Mouse (Mus musculus): ENCODE measurements around the gene Cpsf4l.

DNA sequence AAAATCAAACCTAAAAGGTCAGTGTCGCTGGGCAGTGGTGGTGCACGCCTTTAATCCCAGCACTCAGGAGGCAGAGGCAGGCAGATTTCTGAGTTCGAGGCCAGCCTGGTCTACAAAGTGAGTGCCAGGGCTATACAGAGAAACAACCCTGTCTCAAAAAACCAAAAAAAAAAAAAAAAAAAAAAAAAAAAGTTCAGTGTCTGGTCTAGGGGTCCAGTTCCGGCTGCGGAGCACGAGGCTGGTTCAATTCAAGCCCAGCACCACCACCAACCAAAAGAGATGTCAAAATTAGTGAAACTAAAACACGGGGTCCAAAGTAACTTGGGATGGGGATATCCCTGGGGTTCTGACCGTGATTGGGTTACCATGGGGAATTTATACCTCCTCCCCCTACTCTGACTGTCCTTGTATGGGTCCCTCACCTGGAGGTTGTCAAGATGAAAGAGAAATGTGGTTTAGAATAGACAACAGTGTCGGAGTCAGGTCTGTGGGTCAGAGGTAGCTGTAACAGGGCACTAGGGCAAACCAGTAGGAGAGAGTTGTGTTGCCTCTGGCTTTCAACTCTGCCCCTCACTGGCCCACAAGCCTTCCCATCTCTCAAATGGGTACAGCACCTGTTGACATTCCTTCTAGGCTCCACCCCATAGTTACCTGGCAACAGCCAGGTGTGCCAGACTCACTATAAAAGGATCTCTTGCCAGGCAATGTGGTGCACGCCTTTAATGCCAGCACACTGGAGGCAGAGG, 43.0 kb upstream of the Cpsf4l start:
- TF ChIP-seq POLR2A (IDR thresholded peaks at IDR 0.05; ENCODE audit: extremely low read depth, insufficient read depth, low read length) (no peak), CTCF (IDR thresholded peaks at IDR 0.05; ENCODE audit: extremely low read depth, insufficient read depth, low read length) (no peak)

All from cortical plate, adult 2 months (tissue).